Mouse (Mus musculus): ENCODE results near the gene Ddah2. TPM values are rescaled to one million over a fixed set of nuclear protein-coding genes. Genes with fewer than 3 reads are reported as not detected.
A peak's percentile ranks its signal among the peaks of the same experiment; 100 is the strongest.

Gene Ddah2
- polyA plus RNA-seq, 2 experiments, result 12.0 to 16.1 TPM

GRCm38 (mm10) chr17:35058316-35058715 is 519 bp upstream of the Ddah2 start:
- H3K27ac ChIP-seq, result no peak overlapping the region
- TF ChIP-seq EP300 (IDR thresholded peaks at IDR 0.05; ENCODE audit: low read depth), result no peak
- TF ChIP-seq CTCF (IDR thresholded peaks at IDR 0.05; ENCODE audit: low read depth), result no peak
- peaks cover 4 to 8% of the 10 kb centered on the region in 2 experiments; a peak in 3 of 4 replicates for H3K4me1 ChIP-seq (replicated peaks; ENCODE audit: control insufficient read depth in 2 of 2, insufficient read depth in 2 of 2, low read length in 1 of 2)
- no peak overlapping the region for H3K9ac ChIP-seq (replicated peaks)
- H3K27me3 ChIP-seq (ENCODE audit: control insufficient read depth, insufficient read depth, low read length), result no peaks in the 10 kb centered on the region; the same call in 1 of the 2 replicates
- H3K4me2 ChIP-seq (ENCODE audit: low read depth), result no peak overlapping the region; the same call in 1 of the 2 replicates
- DNase-seq (ENCODE audit: low read depth in 3 of 3, low spot score in 3 of 3) (no peak), ATAC-seq (ENCODE audit: insufficient read depth) (no peak)
- H3K4me3 ChIP-seq (ENCODE audit: insufficient read depth in 1 of 2, low read depth in 2 of 2, low read length in 2 of 2), result no peak overlapping the region
- 63% methylated on average over 9 of the region's 9 CpGs for WGBS (ENCODE audit: insufficient replicate concordance)
- no peaks in the 10 kb centered on the region for H3K9me3 ChIP-seq (ENCODE audit: control insufficient read depth, low read length)
- H3K36me3 ChIP-seq (replicated peaks; ENCODE audit: control insufficient read depth, insufficient read depth, low read depth), result peaks cover 27% of the 10 kb centered on the region

GRCm38 (mm10) chr17:35060071-35060470 is 1.2 kb downstream of the Ddah2 start:
- TF ChIP-seq CTCF (IDR thresholded peaks at IDR 0.05; ENCODE audit: low read depth), result no peak
- no peak for TF ChIP-seq EP300 (IDR thresholded peaks at IDR 0.05; ENCODE audit: low read depth)
- ATAC-seq (ENCODE audit: insufficient read depth) (no peak), DNase-seq (ENCODE audit: low read depth in 3 of 3, low spot score in 3 of 3) (no peak)
- Histone ChIP-seq H3K27me3 (ENCODE audit: control insufficient read depth, insufficient read depth, low read length) (peaks cover 13% of the 10 kb centered on the region), H3K4me3 (ENCODE audit: insufficient read depth in 1 of 2, low read depth in 2 of 2, low read length in 2 of 2) (peak overlapping the region; percentile 49 to 60; a peak in 3 of 4 replicates), H3K4me1 (replicated peaks; ENCODE audit: control insufficient read depth in 2 of 2, insufficient read depth in 2 of 2, low read length in 1 of 2) (peaks cover 10 to 12% of the 10 kb centered on the region in 2 experiments), H3K9me3 (ENCODE audit: control insufficient read depth, low read length) (no peaks in the 10 kb centered on the region), H3K9ac (replicated peaks) (no peak overlapping the region), H3K27ac (no peak overlapping the region), H3K36me3 (replicated peaks; ENCODE audit: control insufficient read depth, insufficient read depth, low read depth) (peaks cover 12% of the 10 kb centered on the region), H3K4me2 (ENCODE audit: low read depth) (peak overlapping the region; percentile 86)
- 43% methylated on average over 14 of the region's 14 CpGs for WGBS (ENCODE audit: insufficient replicate concordance)

GRCm38 (mm10) chr17:35060737-35061297 is 2.0 kb downstream of the Ddah2 start:
- peaks cover 6% of the 10 kb centered on the region for H3K36me3 ChIP-seq (replicated peaks; ENCODE audit: control insufficient read depth, insufficient read depth, low read depth)
- no peak overlapping the region for H3K4me2 ChIP-seq (ENCODE audit: low read depth)
- H3K4me1 ChIP-seq (replicated peaks; ENCODE audit: control insufficient read depth in 2 of 2, insufficient read depth in 2 of 2, low read length in 1 of 2), result peaks cover 11 to 15% of the 10 kb centered on the region in 2 experiments
- ATAC-seq (ENCODE audit: insufficient read depth) (no peak), DNase-seq (ENCODE audit: low read depth in 3 of 3, low spot score in 3 of 3) (no peak)
- peaks cover 20% of the 10 kb centered on the region for H3K27me3 ChIP-seq (ENCODE audit: control insufficient read depth, insufficient read depth, low read length)
- no peaks in the 10 kb centered on the region for H3K9me3 ChIP-seq (ENCODE audit: control insufficient read depth, low read length)
- H3K9ac ChIP-seq (replicated peaks), result no peak overlapping the region
- TF ChIP-seq EP300 (IDR thresholded peaks at IDR 0.05; ENCODE audit: low read depth), result no peak
- no peak for TF ChIP-seq CTCF (IDR thresholded peaks at IDR 0.05; ENCODE audit: low read depth)
- no peak overlapping the region for H3K4me3 ChIP-seq (ENCODE audit: insufficient read depth in 1 of 2, low read depth in 2 of 2, low read length in 2 of 2)
- WGBS (ENCODE audit: insufficient replicate concordance), result 61% methylated on average over 22 of the region's 22 CpGs
- H3K27ac ChIP-seq, result no peak overlapping the region

- TF ChIP-seq EP300 (IDR thresholded peaks at IDR 0.05; ENCODE audit: low read depth) (no peak), CTCF (IDR thresholded peaks at IDR 0.05; ENCODE audit: low read depth) (no peak)
- no peak overlapping the region for H3K4me3 ChIP-seq (ENCODE audit: insufficient read depth in 1 of 2, low read depth in 2 of 2, low read length in 2 of 2)
- peaks cover 10 to 15% of the 10 kb centered on the region in 2 experiments for H3K4me1 ChIP-seq (replicated peaks; ENCODE audit: control insufficient read depth in 2 of 2, insufficient read depth in 2 of 2, low read length in 1 of 2)
- no peak overlapping the region for H3K4me2 ChIP-seq (ENCODE audit: low read depth)
- no peak overlapping the region for H3K27ac ChIP-seq
- ATAC-seq (ENCODE audit: insufficient read depth) (no peak), DNase-seq (ENCODE audit: low read depth in 3 of 3, low spot score in 3 of 3) (no peak)
- no peak overlapping the region for H3K9ac ChIP-seq (replicated peaks)
- peaks cover 25% of the 10 kb centered on the region for H3K27me3 ChIP-seq (ENCODE audit: control insufficient read depth, insufficient read depth, low read length)
- 72% methylated on average over 8 of the region's 8 CpGs for WGBS (ENCODE audit: insufficient replicate concordance)
- peaks cover 2% of the 10 kb centered on the region for H3K36me3 ChIP-seq (replicated peaks; ENCODE audit: control insufficient read depth, insufficient read depth, low read depth)
- no peaks in the 10 kb centered on the region for H3K9me3 ChIP-seq (ENCODE audit: control insufficient read depth, low read length)
Observed at GRCm38 (mm10) chr17:35061299-35061698, 2.5 kb downstream of the Ddah2 start.

- TF ChIP-seq CTCF (IDR thresholded peaks at IDR 0.05; ENCODE audit: low read depth), result no peak
- TF ChIP-seq EP300 (IDR thresholded peaks at IDR 0.05; ENCODE audit: low read depth), result no peak
- no peak overlapping the region for H3K4me2 ChIP-seq (ENCODE audit: low read depth)
- DNase-seq (ENCODE audit: low read depth in 3 of 3, low spot score in 3 of 3) (no peak), ATAC-seq (ENCODE audit: insufficient read depth) (no peak)
- H3K4me3 ChIP-seq (ENCODE audit: insufficient read depth in 1 of 2, low read depth in 2 of 2, low read length in 2 of 2), result no peak overlapping the region
- H3K4me1 ChIP-seq (replicated peaks; ENCODE audit: control insufficient read depth in 2 of 2, insufficient read depth in 2 of 2, low read length in 1 of 2), result peaks cover 13 to 15% of the 10 kb centered on the region in 2 experiments
- H3K27ac ChIP-seq, result no peak overlapping the region
- WGBS (ENCODE audit: insufficient replicate concordance), result 79% methylated on average over 3 of the region's 3 CpGs
- no peak overlapping the region for H3K9ac ChIP-seq (replicated peaks)
- no peaks in the 10 kb centered on the region for H3K36me3 ChIP-seq (replicated peaks; ENCODE audit: control insufficient read depth, insufficient read depth, low read depth)
- peaks cover 41% of the 10 kb centered on the region for H3K27me3 ChIP-seq (ENCODE audit: control insufficient read depth, insufficient read depth, low read length)
- no peaks in the 10 kb centered on the region for H3K9me3 ChIP-seq (ENCODE audit: control insufficient read depth, low read length)
Observed at GRCm38 (mm10) chr17:35063466-35063865, 4.6 kb downstream of the Ddah2 start.

Data from liver, embryonic 14.5 days (tissue).